Mouse (Mus musculus): ENCODE measurements around the gene Wdr41. TPM values are rescaled to one million over a fixed set of nuclear protein-coding genes. Genes with fewer than 3 reads are reported as not detected.

Gene Wdr41
- polyA plus RNA-seq, 2 experiments: 20.4 to 24.4 TPM

- no peaks in the 10 kb centered on the region for H3K36me3 ChIP-seq (ENCODE audit: control insufficient read depth, insufficient read depth, low read length)
- DNase-seq (ENCODE audit: low spot score) (no peak), ATAC-seq (ENCODE audit: low FRiP score, low read depth) (no peak)
- H3K27me3 ChIP-seq (ENCODE audit: control insufficient read depth, insufficient read depth, low read length): no peaks in the 10 kb centered on the region
- no peaks in the 10 kb centered on the region for H3K9me3 ChIP-seq (ENCODE audit: control insufficient read depth, low read length)
- H3K9ac ChIP-seq (ENCODE audit: low read depth, low read length, severe bottlenecking): no peak overlapping the region
- no peak overlapping the region for H3K4me3 ChIP-seq (replicated peaks; ENCODE audit: low read length)
- H3K27ac ChIP-seq (replicated peaks; ENCODE audit: low read depth, low read length): no peak overlapping the region
- H3K4me1 ChIP-seq (ENCODE audit: control insufficient read depth, insufficient read depth, low read length): no peaks in the 10 kb centered on the region
- no peak for TF ChIP-seq POLR2A (IDR thresholded peaks at IDR 0.05; ENCODE audit: borderline replicate concordance, extremely low read depth, insufficient read depth, insufficient read length)
- 64% methylated on average over 4 of the region's 4 CpGs for WGBS
- H3K4me2 ChIP-seq (replicated peaks; ENCODE audit: low read depth, low read length, severe bottlenecking): no peak overlapping the region
These were observed 74.3 kb downstream of the Wdr41 start for GRCm38 (mm10) chr13:95050398-95050797.

- no peak for ATAC-seq (ENCODE audit: low FRiP score, low read depth)
- Histone ChIP-seq H3K4me1 (ENCODE audit: control insufficient read depth, insufficient read depth, low read length) (0 out of 2 replicates have a peak, but pooled peaks cover 6% of the 10 kb centered on the region), H3K27me3 (ENCODE audit: control insufficient read depth, insufficient read depth, low read length) (no peaks in the 10 kb centered on the region), H3K9me3 (ENCODE audit: control insufficient read depth, low read length) (no peaks in the 10 kb centered on the region), H3K36me3 (ENCODE audit: control insufficient read depth, insufficient read depth, low read length) (no peaks in the 10 kb centered on the region), H3K4me3 (replicated peaks; ENCODE audit: low read length) (no peak overlapping the region), H3K9ac (ENCODE audit: low read depth, low read length, severe bottlenecking) (no peak overlapping the region), H3K4me2 (replicated peaks; ENCODE audit: low read depth, low read length, severe bottlenecking) (no peak overlapping the region), H3K27ac (replicated peaks; ENCODE audit: low read depth, low read length) (no peak overlapping the region)
- TF ChIP-seq POLR2A (IDR thresholded peaks at IDR 0.05; ENCODE audit: borderline replicate concordance, extremely low read depth, insufficient read depth, insufficient read length): no peak
- WGBS: 91% methylated on average over 3 of the region's 3 CpGs
- no peak for DNase-seq (ENCODE audit: low spot score)
These were observed 76.3 kb downstream of the Wdr41 start for GRCm38 (mm10) chr13:95052421-95052820.

DNA sequence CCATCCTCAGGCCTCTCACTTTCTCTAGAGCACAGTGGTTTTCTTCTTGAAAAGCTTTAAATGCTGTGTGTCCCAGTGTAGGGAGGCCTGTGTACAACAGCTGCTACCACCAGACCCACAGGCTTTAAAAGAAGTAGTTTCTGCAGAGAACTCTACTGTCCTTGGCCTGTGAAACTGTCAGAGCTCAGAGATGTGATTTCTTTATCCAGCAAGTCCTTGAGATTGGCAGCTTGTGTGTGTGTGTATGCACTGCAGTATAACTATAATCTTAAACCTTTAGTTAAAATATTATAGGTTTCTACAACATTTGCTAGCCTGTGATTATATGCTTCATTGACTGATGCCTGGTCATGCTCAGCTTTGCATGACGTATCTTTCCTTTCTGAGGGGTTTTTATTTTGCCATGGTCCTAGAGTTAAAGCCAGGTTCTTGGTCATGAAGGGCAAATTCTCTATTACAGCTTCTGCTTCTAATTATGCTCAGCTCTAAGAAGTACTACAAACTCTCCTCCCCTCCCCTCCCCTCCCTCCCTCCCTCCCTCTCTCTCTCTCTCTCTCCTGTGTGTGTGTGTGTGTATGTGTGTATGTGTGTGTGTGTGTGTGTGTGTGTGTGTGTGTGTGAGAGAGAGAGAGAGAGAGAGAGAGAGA is 79.7 kb downstream of the Wdr41 start:
- DNase-seq (ENCODE audit: low spot score): no peak
- ATAC-seq (ENCODE audit: low FRiP score, low read depth): no peak
- H3K9ac ChIP-seq (ENCODE audit: low read depth, low read length, severe bottlenecking): no peak overlapping the region

GRCm38 (mm10) chr13:95056501-95057280 is 80.5 kb downstream of the Wdr41 start:
- no peak overlapping the region for H3K27ac ChIP-seq (replicated peaks; ENCODE audit: low read depth, low read length)
- DNase-seq (ENCODE audit: low spot score): no peak
- TF ChIP-seq POLR2A (IDR thresholded peaks at IDR 0.05; ENCODE audit: borderline replicate concordance, extremely low read depth, insufficient read depth, insufficient read length): no peak
- no peak for ATAC-seq (ENCODE audit: low FRiP score, low read depth)
- WGBS: 63% methylated on average over 11 of the region's 11 CpGs
- H3K9ac ChIP-seq (ENCODE audit: low read depth, low read length, severe bottlenecking): no peak overlapping the region
- no peaks in the 10 kb centered on the region for H3K9me3 ChIP-seq (ENCODE audit: control insufficient read depth, low read length)
- H3K36me3 ChIP-seq (ENCODE audit: control insufficient read depth, insufficient read depth, low read length): no peaks in the 10 kb centered on the region
- H3K4me2 ChIP-seq (replicated peaks; ENCODE audit: low read depth, low read length, severe bottlenecking): no peak overlapping the region
- no peak overlapping the region for H3K4me3 ChIP-seq (replicated peaks; ENCODE audit: low read length)
- 0 out of 2 replicates have a peak, but pooled peaks cover 6% of the 10 kb centered on the region for H3K4me1 ChIP-seq (ENCODE audit: control insufficient read depth, insufficient read depth, low read length)
- no peaks in the 10 kb centered on the region for H3K27me3 ChIP-seq (ENCODE audit: control insufficient read depth, insufficient read depth, low read length)

More for the DNA sequence above, 79.7 kb downstream of the Wdr41 start:
- no peak overlapping the region for H3K4me3 ChIP-seq (replicated peaks; ENCODE audit: low read length)
- no peaks in the 10 kb centered on the region for H3K9me3 ChIP-seq (ENCODE audit: control insufficient read depth, low read length)
- H3K4me1 ChIP-seq (ENCODE audit: control insufficient read depth, insufficient read depth, low read length): 0 out of 2 replicates have a peak, but pooled peaks cover 6% of the 10 kb centered on the region
- H3K27ac ChIP-seq (replicated peaks; ENCODE audit: low read depth, low read length): no peak overlapping the region
- WGBS: 33% methylated on average over 1 of the region's 1 CpGs
- no peak for TF ChIP-seq POLR2A (IDR thresholded peaks at IDR 0.05; ENCODE audit: borderline replicate concordance, extremely low read depth, insufficient read depth, insufficient read length)
- no peaks in the 10 kb centered on the region for H3K27me3 ChIP-seq (ENCODE audit: control insufficient read depth, insufficient read depth, low read length)
- no peak overlapping the region for H3K4me2 ChIP-seq (replicated peaks; ENCODE audit: low read depth, low read length, severe bottlenecking)
- H3K36me3 ChIP-seq (ENCODE audit: control insufficient read depth, insufficient read depth, low read length): no peaks in the 10 kb centered on the region

GRCm38 (mm10) chr13:95058885-95059284 is 82.7 kb downstream of the Wdr41 start:
- Histone ChIP-seq H3K9ac (ENCODE audit: low read depth, low read length, severe bottlenecking) (no peak overlapping the region), H3K4me3 (replicated peaks; ENCODE audit: low read length) (no peak overlapping the region), H3K9me3 (ENCODE audit: control insufficient read depth, low read length) (no peaks in the 10 kb centered on the region), H3K27ac (replicated peaks; ENCODE audit: low read depth, low read length) (no peak overlapping the region), H3K36me3 (ENCODE audit: control insufficient read depth, insufficient read depth, low read length) (no peaks in the 10 kb centered on the region), H3K27me3 (ENCODE audit: control insufficient read depth, insufficient read depth, low read length) (no peaks in the 10 kb centered on the region), H3K4me2 (replicated peaks; ENCODE audit: low read depth, low read length, severe bottlenecking) (no peak overlapping the region), H3K4me1 (ENCODE audit: control insufficient read depth, insufficient read depth, low read length) (0 out of 2 replicates have a peak, but pooled peaks cover 6% of the 10 kb centered on the region)
- WGBS: 71% methylated on average over 4 of the region's 4 CpGs
- no peak for TF ChIP-seq POLR2A (IDR thresholded peaks at IDR 0.05; ENCODE audit: borderline replicate concordance, extremely low read depth, insufficient read depth, insufficient read length)
- DNase-seq (ENCODE audit: low spot score) (no peak), ATAC-seq (ENCODE audit: low FRiP score, low read depth) (no peak)
